In the genomic region with DNA sequence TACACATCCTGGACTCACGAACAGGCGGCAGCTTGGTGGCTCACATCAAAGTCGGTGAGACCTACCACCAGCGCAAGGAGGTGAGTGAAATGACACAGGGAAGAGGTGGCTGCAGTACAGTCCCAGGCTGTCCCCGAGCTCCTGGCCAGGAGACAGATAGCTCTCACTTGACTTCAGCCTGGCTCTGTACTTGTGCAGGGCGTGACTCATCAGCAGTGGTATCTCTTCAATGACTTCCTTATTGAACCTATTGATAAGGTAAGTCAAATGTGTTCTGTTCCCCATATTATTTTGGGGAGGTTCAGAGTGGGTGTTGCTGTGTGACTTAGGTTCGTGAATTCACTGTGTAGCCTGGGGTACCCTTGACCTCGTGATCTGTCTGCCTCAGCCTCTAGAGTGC, we compare ENCODE assay signal across 14 mouse cellular contexts. TPM values are rescaled to one million over a fixed set of nuclear protein-coding genes. Genes with fewer than 3 reads are reported as not detected.
"Had no signal": no experiment of that assay in that cellular context is flagged by ENCODE, and none has a peak within 500 bp of the region (broad histone marks: within the 10 kb centered on the region; RNA-seq: fewer than 3 reads in every experiment).

No protein-coding gene starts in this region.

- H3K4me2 ChIP-seq: limb, embryonic 13.5 days; midbrain, embryonic 12.5 days had no signal

- H3K4me1 ChIP-seq: limb, embryonic 13.5 days; midbrain, embryonic 12.5 days had no signal

- H3K9ac ChIP-seq: limb, embryonic 13.5 days; midbrain, embryonic 12.5 days had no signal

- H3K27ac ChIP-seq: kidney, postnatal 0 days; layer of hippocampus, adult 2 months; limb, embryonic 13.5 days; midbrain, embryonic 12.5 days had no signal

- DNase-seq: kidney, adult 2 months; kidney, postnatal 4 days; left cerebral cortex, postnatal 4 days; lung, adult 18-20 months; lung, postnatal 36 days; right cerebral cortex, postnatal 14 days; thymus, postnatal 36 days had no signal

- H3K9me3 ChIP-seq: limb, embryonic 13.5 days; midbrain, embryonic 12.5 days had no signal

- ATAC-seq: midbrain, embryonic 16.5 days had no signal

- H3K4me3 ChIP-seq: layer of hippocampus, adult 2 months; limb, embryonic 13.5 days; midbrain, embryonic 12.5 days had no signal

- H3K27me3 ChIP-seq: limb, embryonic 13.5 days; midbrain, embryonic 12.5 days had no signal

RNA-seq across cellular contexts. Expression of a gene that starts 17.0 kb away (rescaled TPM):
- total RNA-seq: left cerebral cortex, postnatal 4 days; megakaryocyte, adult 5-6 weeks had no signal
- polyA plus RNA-seq: midbrain, embryonic 12.5 days; spleen, adult 2 months had no signal
